Mouse (Mus musculus) spleen, postnatal 14 days (tissue): ENCODE measurements around the gene Xpr1.

ENCODE experiments used
- DNase-seq, 2 experiments: peaks; one replicate each; pipeline ENCODE4 v3.0.0; 2021 to 2022; ENCODE audit warnings: low spot score in 2 of 2

The Xpr1 gene

GRCm38 (mm10) chr1:155335963-155336362 is 81.3 kb downstream of the Xpr1 start:
- no peak for DNase-seq

- DNase-seq: no peak
These were observed 95.0 kb downstream of the Xpr1 start for GRCm38 (mm10) chr1:155322183-155322582.

- no peak for DNase-seq
These were observed 97.0 kb downstream of the Xpr1 start for GRCm38 (mm10) chr1:155320091-155320833.

- DNase-seq: no peak
These were observed 97.7 kb downstream of the Xpr1 start for GRCm38 (mm10) chr1:155319513-155319912.

GRCm38 (mm10) chr1:155311672-155312071 is 105.5 kb downstream of the Xpr1 start:
- no peak for DNase-seq

DNA sequence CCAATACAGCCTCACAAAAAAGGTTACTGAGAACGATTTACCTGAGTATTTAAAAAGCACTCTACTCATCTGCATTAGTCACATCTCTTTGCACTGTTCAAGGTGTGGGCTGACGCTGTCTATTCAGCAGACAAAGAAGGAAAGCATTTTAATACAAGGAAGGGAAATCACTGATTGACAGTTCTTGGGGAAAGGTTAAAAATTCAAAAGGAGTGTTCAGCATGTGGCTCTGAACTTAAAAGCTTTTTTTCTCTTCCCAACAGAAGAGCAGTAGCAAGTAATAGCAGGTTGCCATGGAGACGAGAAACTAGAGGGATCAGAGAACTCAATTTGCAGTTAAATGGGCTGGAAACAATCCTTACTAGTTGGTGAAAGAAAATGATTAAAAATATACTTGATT is 110.3 kb downstream of the Xpr1 start:
- no peak for DNase-seq

GRCm38 (mm10) chr1:155303402-155303801 is 113.8 kb downstream of the Xpr1 start:
- no peak for DNase-seq

DNA sequence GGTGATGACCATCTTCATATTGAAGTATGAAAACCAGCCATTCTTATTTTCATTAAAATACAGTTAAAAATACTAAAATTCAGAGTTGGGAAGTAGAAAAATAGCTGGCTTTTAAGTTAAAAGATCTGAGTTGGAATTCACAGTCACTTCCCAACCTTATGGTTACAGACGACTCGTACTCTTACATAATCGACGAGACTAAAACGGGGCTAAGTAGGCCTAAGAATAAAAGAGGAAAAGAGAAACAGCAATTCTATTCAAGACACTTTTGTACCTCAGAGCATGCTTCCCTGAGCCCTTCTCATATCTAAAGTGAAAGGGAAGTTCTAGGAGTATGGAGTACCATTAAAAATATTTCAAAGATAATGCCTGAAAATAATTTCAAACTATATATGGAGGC is 119.6 kb downstream of the Xpr1 start:
- DNase-seq: no peak

- no peak for DNase-seq
These were observed 120.0 kb downstream of the Xpr1 start for GRCm38 (mm10) chr1:155297203-155297602.

DNA sequence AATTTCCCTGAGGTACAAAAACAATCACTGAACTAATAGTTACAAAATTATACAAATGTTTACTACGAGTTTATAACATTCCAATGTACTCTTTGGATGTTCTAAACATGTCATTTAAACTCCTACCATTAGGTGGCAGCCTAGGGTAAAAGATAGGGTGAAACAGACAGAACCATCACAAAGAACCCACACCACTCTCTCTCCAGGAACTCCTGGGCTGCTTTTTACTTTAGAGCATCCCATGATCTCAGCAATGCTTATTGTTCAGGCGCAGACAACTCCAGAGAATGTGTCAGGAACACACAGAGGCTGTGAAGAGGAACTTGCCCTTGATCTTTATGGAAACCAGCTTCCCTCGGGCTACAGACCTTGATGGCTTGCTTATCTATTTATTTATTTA is 123.8 kb downstream of the Xpr1 start:
- DNase-seq: no peak

GRCm38 (mm10) chr1:155289411-155289810 is 127.8 kb downstream of the Xpr1 start:
- no peak for DNase-seq

DNA sequence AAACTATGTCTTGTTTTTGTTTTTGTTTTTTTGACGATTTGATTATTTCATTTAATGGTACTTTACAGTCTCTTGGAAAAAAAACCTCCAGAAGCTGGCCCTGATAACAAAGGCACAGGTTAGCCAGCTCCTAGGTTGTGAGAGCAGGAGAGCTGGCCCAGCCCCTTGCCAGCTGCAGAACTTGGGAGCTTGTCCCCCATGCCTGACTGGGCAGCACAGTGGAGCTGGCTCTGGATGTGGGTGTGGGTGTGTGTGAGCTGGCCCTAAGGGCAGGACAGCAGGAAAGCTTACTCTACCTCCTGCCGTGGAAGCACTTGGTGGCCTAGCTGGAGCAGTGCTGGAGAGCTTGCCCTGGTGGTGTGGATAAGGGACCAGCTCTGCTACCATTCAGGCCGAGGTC is 129.2 kb downstream of the Xpr1 start:
- no peak for DNase-seq

DNA sequence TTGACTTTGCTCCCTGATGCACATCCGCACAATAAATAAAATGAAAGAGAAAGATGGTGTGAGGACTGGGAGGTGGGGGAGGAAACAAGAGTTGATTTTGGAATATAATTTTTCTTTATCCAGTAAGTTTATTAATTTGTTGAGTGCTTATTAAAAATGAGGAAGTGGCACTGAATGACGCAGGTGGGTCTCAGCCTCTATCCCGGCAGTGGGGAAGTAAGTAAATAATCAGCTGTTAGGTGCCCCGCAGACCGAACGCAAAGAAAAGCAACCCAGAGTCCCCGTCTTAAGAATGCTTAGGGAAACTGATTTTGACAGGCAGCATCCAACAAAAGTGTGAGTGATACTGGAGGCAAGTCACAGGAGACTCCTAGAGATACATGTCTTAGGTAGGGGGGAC is 133.4 kb downstream of the Xpr1 start:
- no peak for DNase-seq

DNA sequence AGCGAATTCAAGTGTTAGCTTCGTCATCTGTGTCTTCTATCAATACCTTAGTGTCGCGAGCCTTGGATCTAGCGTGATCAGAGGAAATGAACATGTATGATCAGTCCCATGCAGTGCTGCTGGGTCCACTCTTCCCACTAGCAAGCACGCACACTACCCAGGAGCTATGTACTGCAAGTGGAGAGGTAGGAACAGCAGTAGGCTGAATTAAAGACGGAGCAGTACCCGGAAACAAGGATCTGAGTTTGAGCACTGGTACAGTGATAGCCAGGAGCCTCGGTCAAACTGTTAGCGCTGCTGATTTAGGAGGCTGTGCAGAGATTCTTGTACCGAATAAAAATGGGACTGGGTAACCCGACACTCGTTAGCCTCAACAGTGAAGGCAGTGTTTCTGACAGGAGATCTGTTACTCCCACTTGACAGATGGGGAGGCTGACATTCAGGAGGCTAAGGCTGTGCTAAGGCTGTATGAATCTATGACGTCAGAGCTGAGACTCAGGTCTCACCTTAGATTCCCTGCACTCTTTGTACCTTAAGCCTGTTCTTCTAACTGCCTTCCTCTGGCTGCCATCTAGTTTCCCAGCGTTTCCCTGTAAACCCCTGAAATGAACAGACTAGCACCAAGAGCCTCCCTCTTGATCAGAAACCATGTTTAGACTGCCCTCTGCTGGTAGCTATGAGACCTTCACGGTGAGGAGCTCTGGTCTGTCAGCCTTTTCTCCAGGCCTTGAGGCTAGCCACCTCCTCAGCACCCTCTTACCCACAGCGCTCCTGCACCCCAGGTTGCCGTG is 136.0 kb downstream of the Xpr1 start:
- peak in 1 of 2 experiments; percentile 45 for DNase-seq

DNA sequence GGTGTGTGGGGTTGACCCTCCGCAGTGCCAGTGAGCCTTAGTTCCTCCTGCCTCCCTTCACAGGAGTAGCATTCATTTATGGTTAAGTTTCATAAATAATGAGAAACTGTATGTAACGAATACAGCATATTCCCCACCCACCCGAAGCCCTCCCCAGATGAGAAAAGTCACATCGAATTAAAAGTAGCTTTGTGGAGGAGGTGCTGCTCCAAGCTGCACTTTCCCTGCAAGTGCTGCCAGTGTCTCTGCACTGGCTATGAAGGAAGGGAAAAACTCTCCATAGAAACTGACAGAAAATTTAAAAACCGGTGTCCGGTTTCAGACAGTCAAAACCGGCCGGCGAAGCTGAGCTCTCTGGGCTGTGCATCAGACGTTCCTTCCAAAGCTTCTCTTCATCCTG is 136.9 kb downstream of the Xpr1 start:
- DNase-seq: no peak

DNA sequence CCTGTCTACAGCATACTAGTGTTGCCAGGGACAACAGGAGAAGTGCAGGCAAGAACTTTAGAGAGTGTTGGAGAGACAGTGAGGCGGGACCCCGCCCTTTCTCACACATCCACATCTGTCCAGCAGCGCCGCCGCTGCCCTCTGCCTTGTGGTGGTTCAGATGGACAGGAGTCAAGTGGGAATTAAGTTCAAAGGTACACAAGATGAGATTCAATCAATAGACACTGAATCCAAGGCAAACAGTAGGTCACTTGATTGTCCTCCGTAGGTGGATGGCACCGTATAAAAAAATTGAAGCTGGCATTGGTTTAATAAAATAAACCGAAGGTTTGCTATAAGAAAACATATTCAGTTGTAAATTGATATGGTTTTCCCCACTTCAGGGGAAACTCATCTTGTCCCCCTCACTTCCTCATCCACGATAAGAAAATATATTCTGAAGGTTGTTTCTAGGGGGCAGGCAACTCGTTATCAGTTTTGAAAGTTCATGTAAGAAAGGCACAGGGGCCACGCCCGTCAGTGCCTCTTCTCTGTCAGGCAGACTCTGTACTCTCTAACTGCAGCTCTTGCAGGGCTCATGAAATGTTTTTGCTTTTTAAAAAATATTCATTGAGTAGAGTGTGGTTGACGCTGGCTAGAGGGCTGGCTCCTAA is 140.7 kb downstream of the Xpr1 start:
- DNase-seq: no peak

DNA sequence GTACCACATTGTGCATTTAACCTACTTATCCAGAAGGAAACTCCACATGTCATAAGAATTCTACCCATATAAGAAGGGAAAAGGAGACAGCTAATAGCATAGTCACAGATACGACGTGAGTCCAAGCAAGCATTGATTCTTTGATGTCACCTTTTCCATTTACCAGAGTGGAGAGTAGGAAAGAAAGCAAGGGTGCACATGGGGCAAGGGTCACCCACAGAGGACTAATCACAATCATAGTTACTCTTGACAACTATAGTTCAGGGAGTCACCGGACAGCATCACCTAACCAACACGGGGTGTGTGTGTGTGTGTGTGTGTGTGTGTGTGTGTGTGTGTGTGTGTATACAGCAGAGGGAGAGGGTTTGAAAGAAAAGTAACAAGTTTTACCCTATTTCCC is 141.4 kb downstream of the Xpr1 start:
- no peak for DNase-seq

GRCm38 (mm10) chr1:155274976-155275375 is 142.2 kb downstream of the Xpr1 start:
- DNase-seq: no peak

DNA sequence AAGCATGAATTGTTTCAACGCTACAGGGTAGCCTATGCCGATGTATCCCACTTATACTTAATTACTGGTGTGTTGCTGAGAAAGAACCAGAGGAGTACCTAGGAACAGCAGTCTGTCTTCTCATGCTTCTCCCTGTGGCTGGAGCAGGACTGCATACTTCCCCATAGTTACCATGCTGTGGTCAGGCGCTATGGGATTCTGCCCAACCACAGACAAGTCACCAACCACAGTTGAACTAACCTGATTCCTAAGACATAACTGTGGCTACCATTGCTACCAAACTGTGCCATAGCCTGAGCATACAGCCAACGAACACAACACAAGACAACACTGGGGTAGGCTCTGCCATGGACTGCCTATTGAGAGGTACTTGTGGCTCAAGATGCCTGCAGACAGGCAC is 144.3 kb downstream of the Xpr1 start:
- DNase-seq: no peak

DNA sequence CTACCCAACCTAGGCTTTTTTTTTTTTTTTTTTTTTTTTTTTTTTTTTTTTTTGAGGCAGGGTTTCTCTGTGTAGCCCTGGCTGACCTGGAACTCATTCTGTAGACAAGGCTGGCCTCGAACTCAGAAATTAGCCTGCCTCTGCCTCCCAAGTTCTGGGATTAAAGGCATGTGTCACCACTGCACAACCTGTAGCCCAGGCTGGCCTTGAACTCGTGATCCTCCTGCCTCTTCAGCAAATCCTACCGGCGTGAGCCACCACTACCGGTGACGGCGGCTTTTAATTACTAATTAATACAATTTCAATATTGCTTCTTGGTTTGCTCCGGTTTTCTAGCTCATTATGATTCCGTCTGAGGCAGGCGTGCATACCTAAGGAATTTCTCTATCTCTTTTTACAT is 154.7 kb downstream of the Xpr1 start:
- peak in 1 of 2 experiments; percentile 1 for DNase-seq

DNA sequence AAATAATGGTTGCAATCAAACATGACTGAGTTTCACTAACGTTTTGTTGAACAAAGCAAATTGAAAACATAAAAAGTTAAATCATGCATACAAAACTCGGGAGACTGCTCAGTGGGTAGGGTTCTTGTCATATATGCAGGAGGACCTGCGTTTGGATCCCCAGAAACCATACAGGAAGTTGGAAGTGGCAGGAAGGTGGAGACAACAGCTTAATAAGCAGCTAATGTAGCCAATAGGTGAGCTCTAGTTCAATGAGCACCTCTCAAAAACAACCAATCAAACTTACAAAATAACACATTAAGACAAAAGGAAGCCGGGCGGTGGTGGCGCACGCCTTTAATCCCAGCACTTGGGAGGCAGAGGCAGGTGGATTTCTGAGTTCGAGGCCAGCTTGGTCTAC is 162.9 kb downstream of the Xpr1 start:
- DNase-seq: no peak

GRCm38 (mm10) chr1:155253126-155253525 is 164.1 kb downstream of the Xpr1 start:
- peak in 1 of 2 experiments; percentile 3 for DNase-seq

DNA sequence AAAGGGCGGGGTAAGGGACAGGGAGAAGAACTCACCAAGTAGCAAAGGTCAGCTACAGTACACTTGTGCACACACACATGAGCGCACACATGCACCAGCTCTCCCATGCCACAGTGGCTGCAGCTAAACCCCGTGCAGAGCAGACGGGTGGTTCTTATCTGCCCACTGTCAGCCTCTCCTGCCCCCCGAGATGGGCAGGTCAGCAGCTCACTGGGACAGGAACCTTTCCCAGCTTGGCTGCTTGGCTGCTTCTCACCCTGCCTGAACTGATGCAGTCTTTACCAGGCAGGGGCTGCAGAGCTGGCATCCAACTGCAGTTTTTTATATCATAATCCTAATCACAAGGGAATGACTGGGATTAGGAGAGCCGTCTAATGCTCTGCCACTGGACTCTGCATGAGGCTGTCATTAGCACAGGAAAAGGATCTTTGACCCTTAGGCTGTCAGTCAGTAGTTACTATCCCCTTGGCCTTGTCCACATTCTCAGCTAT is 164.5 kb downstream of the Xpr1 start:
- peak in 1 of 2 experiments; percentile 5 for DNase-seq
